Mouse (Mus musculus): ENCODE measurements around the gene Mum1. TPM values are rescaled to one million over a fixed set of nuclear protein-coding genes. Genes with fewer than 3 reads are reported as not detected.
A peak's percentile ranks its signal among the peaks of the same experiment; 100 is the strongest.

The Mum1 gene
- polyA plus RNA-seq, 1 experiment, result 29.1 TPM

GRCm38 (mm10) chr10:80278390-80278789 lies 52.2 kb downstream of the Mum1 start:
- no peak for TF ChIP-seq POLR2A (IDR thresholded peaks at IDR 0.05; ENCODE audit: low read depth, low read length)
- no peak for TF ChIP-seq CTCF (IDR thresholded peaks at IDR 0.05; ENCODE audit: borderline replicate concordance, insufficient read depth, low read length)
- no peak overlapping the region for H3K4me3 ChIP-seq (ENCODE audit: insufficient read depth, low read length)
- H3K27ac ChIP-seq (ENCODE audit: insufficient read depth, low read length), result no peak overlapping the region
- H3K4me1 ChIP-seq (ENCODE audit: control insufficient read depth, insufficient read depth, low read length), result no peaks in the 10 kb centered on the region

GRCm38 (mm10) chr10:80279273-80279672 lies 53.0 kb downstream of the Mum1 start:
- no peak for TF ChIP-seq CTCF (IDR thresholded peaks at IDR 0.05; ENCODE audit: borderline replicate concordance, insufficient read depth, low read length)
- TF ChIP-seq POLR2A (IDR thresholded peaks at IDR 0.05; ENCODE audit: low read depth, low read length), result no peak
- no peaks in the 10 kb centered on the region for H3K4me1 ChIP-seq (ENCODE audit: control insufficient read depth, insufficient read depth, low read length)
- H3K27ac ChIP-seq (ENCODE audit: insufficient read depth, low read length), result no peak overlapping the region
- no peak overlapping the region for H3K4me3 ChIP-seq (ENCODE audit: insufficient read depth, low read length)

- Histone ChIP-seq H3K4me1 (ENCODE audit: control insufficient read depth, insufficient read depth, low read length) (no peaks in the 10 kb centered on the region), H3K27ac (ENCODE audit: insufficient read depth, low read length) (no peak overlapping the region), H3K4me3 (ENCODE audit: insufficient read depth, low read length) (no peak overlapping the region)
- TF ChIP-seq CTCF (IDR thresholded peaks at IDR 0.05; ENCODE audit: borderline replicate concordance, insufficient read depth, low read length) (no peak), POLR2A (IDR thresholded peaks at IDR 0.05; ENCODE audit: low read depth, low read length) (no peak)
These were observed 55.1 kb downstream of the Mum1 start for GRCm38 (mm10) chr10:80281304-80281703.

GRCm38 (mm10) chr10:80281921-80282371 lies 55.7 kb downstream of the Mum1 start:
- H3K4me3 ChIP-seq (ENCODE audit: insufficient read depth, low read length), result no peak overlapping the region
- no peaks in the 10 kb centered on the region for H3K4me1 ChIP-seq (ENCODE audit: control insufficient read depth, insufficient read depth, low read length)
- TF ChIP-seq POLR2A (IDR thresholded peaks at IDR 0.05; ENCODE audit: low read depth, low read length) (no peak), CTCF (IDR thresholded peaks at IDR 0.05; ENCODE audit: borderline replicate concordance, insufficient read depth, low read length) (no peak)
- H3K27ac ChIP-seq (ENCODE audit: insufficient read depth, low read length), result no peak overlapping the region

- no peak overlapping the region for H3K4me3 ChIP-seq (ENCODE audit: insufficient read depth, low read length)
- H3K27ac ChIP-seq (ENCODE audit: insufficient read depth, low read length), result no peak overlapping the region
- TF ChIP-seq POLR2A (IDR thresholded peaks at IDR 0.05; ENCODE audit: low read depth, low read length) (no peak), CTCF (IDR thresholded peaks at IDR 0.05; ENCODE audit: borderline replicate concordance, insufficient read depth, low read length) (no peak)
- no peaks in the 10 kb centered on the region for H3K4me1 ChIP-seq (ENCODE audit: control insufficient read depth, insufficient read depth, low read length)
These were observed 56.5 kb downstream of the Mum1 start for GRCm38 (mm10) chr10:80282481-80283441.

GRCm38 (mm10) chr10:80285222-80286070 lies 59.2 kb downstream of the Mum1 start:
- no peak for TF ChIP-seq POLR2A (IDR thresholded peaks at IDR 0.05; ENCODE audit: low read depth, low read length)
- TF ChIP-seq CTCF (IDR thresholded peaks at IDR 0.05; ENCODE audit: borderline replicate concordance, insufficient read depth, low read length), result no peak
- Histone ChIP-seq H3K27ac (ENCODE audit: insufficient read depth, low read length) (no peak overlapping the region), H3K4me1 (ENCODE audit: control insufficient read depth, insufficient read depth, low read length) (no peaks in the 10 kb centered on the region)

GRCm38 (mm10) chr10:80288097-80288496 lies 61.9 kb downstream of the Mum1 start:
- no peaks in the 10 kb centered on the region; the same call in 1 of the 2 replicates for H3K4me1 ChIP-seq (ENCODE audit: control insufficient read depth, insufficient read depth, low read length)
- no peak overlapping the region for H3K27ac ChIP-seq (ENCODE audit: insufficient read depth, low read length)
- TF ChIP-seq CTCF (IDR thresholded peaks at IDR 0.05; ENCODE audit: borderline replicate concordance, insufficient read depth, low read length) (no peak), POLR2A (IDR thresholded peaks at IDR 0.05; ENCODE audit: low read depth, low read length) (no peak)
- H3K4me3 ChIP-seq (ENCODE audit: insufficient read depth, low read length), result no peak overlapping the region

More at GRCm38 (mm10) chr10:80285222-80286070, 59.2 kb downstream of the Mum1 start:
- H3K4me3 ChIP-seq (ENCODE audit: insufficient read depth, low read length), result no peak overlapping the region

GRCm38 (mm10) chr10:80288657-80289056 lies 62.4 kb downstream of the Mum1 start:
- Histone ChIP-seq H3K27ac (ENCODE audit: insufficient read depth, low read length) (no peak overlapping the region), H3K4me1 (ENCODE audit: control insufficient read depth, insufficient read depth, low read length) (no peaks in the 10 kb centered on the region; the same call in 1 of the 2 replicates), H3K4me3 (ENCODE audit: insufficient read depth, low read length) (no peak overlapping the region)
- TF ChIP-seq CTCF (IDR thresholded peaks at IDR 0.05; ENCODE audit: borderline replicate concordance, insufficient read depth, low read length) (no peak), POLR2A (IDR thresholded peaks at IDR 0.05; ENCODE audit: low read depth, low read length) (no peak)

GRCm38 (mm10) chr10:80292251-80293146 lies 66.3 kb downstream of the Mum1 start, which contains the start of gene Rps15:
Gene Rps15 (plus strand): TSS chr10:80292453.
- Histone ChIP-seq H3K4me3 (ENCODE audit: insufficient read depth, low read length) (peak within 1 kb of the TSS; percentile 98), H3K4me1 (ENCODE audit: control insufficient read depth, insufficient read depth, low read length) (no peaks in the 10 kb centered on the region; the same call in 1 of the 2 replicates), H3K27ac (ENCODE audit: insufficient read depth, low read length) (peak within 1 kb of the TSS; percentile 49)
- TF ChIP-seq CTCF (IDR thresholded peaks at IDR 0.05; ENCODE audit: borderline replicate concordance, insufficient read depth, low read length), result peak; percentile 31; the same call in 1 of the 2 replicates
- peak; percentile 97 for TF ChIP-seq POLR2A (IDR thresholded peaks at IDR 0.05; ENCODE audit: low read depth, low read length)

Measured in embryonic fibroblast, embryonic 13.5 days (primary cell).